Mouse (Mus musculus) liver, embryonic 14 days (tissue): ENCODE measurements around the gene Mga. TPM values are rescaled to one million over a fixed set of nuclear protein-coding genes. Genes with fewer than 3 reads are reported as not detected.

Experiments
- polyA plus RNA-seq: library from polyadenylated mRNA; depleted of rRNA; stranded (reverse); fragments of >200 nt; gene quantifications from 2 replicates; pipeline ENCODE4 v1.2.3, GENCODE M21; 2012; rRNA removed

Gene Mga
- 4.0 and 5.2 TPM in 2 replicates for polyA plus RNA-seq

GRCm38 (mm10) chr2:119897090-119897732, at the start of gene Mga:
Gene Mga, plus strand, starts transcription at chr2:119897228.

GRCm38 (mm10) chr2:119972537-119972879, 75.5 kb downstream of the Mga start, which contains the start of gene Mapkbp1:
Gene Mapkbp1, plus strand, starts transcription at chr2:119972699.

Other genes starting within 250 kb of the Mga start
- gene Ndufaf1, start 234.4 kb upstream of the Mga start, polyA plus RNA-seq = 13.3 and 15.0 TPM in 2 replicates
- gene Rtf1, start 222.2 kb upstream of the Mga start, polyA plus RNA-seq = 8.2 and 9.0 TPM in 2 replicates
- 2.0 and 2.4 TPM in 2 replicates for gene Itpka, start 154.9 kb upstream of the Mga start, polyA plus RNA-seq
- gene Ltk, start 136.8 kb upstream of the Mga start, polyA plus RNA-seq = 0.10 and 0.13 TPM in 2 replicates
- gene Rpap1, start 109.7 kb upstream of the Mga start, polyA plus RNA-seq = 5.3 and 6.0 TPM in 2 replicates
- 0.84 and 0.90 TPM in 2 replicates for gene Tyro3, start 99.5 kb upstream of the Mga start, polyA plus RNA-seq
- gene Mapkbp1, start 75.5 kb downstream of the Mga start, polyA plus RNA-seq = 1.0 and 1.1 TPM in 2 replicates
- 4.4 and 5.0 TPM in 2 replicates for gene Jmjd7, start 130.3 kb downstream of the Mga start, polyA plus RNA-seq
- 1.2 and 1.6 TPM in 2 replicates for gene Gm28042, start 130.3 kb downstream of the Mga start, polyA plus RNA-seq
- gene Pla2g4b, start 136.2 kb downstream of the Mga start, polyA plus RNA-seq = 1.0 and 1.4 TPM in 2 replicates